Mouse (Mus musculus) E14TG2a.4 (cell line): ENCODE results near the gene Scamp1.
A peak's percentile ranks its signal among the peaks of the same experiment; 100 is the strongest.

Experiments used
- H3K27me3 ChIP-seq: 2 replicates; pipeline ENCODE4 v1.6.1; 2014; ENCODE audit warnings: low read length, control low read depth; ENCODE audit not compliant: insufficient read depth
- H3K36me3 ChIP-seq: 2 replicates; pipeline ENCODE4 v1.6.1; 2014; ENCODE audit warnings: low read length, control low read depth; ENCODE audit not compliant: insufficient read depth
- H3K4me1 ChIP-seq: replicated peaks from 2 replicates; pipeline ENCODE4 v1.6.1; 2014; ENCODE audit warnings: low read depth, low read length, control low read depth
- H3K4me3 ChIP-seq: replicated peaks from 2 replicates; pipeline ENCODE4 v1.5.1; 2014; ENCODE audit warnings: mild to moderate bottlenecking, low read length
- H3K9me3 ChIP-seq: 2 replicates; pipeline ENCODE4 v1.6.1; 2014; ENCODE audit warnings: low read length, control low read depth
- CTCF ChIP-seq: conservative IDR thresholded peaks from 2 replicates; pipeline ENCODE4 v1.5.1; 2014; ENCODE audit warnings: low read length
- NANOG ChIP-seq: IDR thresholded peaks from 2 replicates; pipeline ENCODE4 v1.6.1; 2014; ENCODE audit warnings: borderline replicate concordance, low read length, mixed read lengths
- POU5F1 ChIP-seq: IDR thresholded peaks from 2 replicates; pipeline ENCODE4 v1.6.1; 2014; ENCODE audit warnings: low read length, borderline replicate concordance

The Scamp1 gene

DNA sequence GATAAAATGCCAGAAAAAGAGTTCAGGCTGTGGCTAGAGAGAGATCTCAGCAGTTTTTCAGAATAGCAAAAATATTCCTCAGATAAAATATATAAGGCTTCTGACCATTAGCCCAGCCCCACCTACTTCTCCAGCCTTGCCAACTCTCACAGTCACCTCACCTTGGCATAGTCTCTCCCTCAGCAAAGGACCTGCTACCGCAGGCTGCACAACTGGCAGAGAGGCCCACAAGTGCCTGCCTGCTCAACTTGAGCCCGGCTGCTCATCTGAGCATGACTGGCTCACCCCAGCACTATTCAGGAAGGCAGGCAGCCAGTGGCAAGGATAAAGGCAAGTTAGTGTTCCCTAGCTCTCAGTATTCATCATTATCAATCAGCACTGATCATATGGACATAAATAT, 30.5 kb downstream of the Scamp1 start:
- Histone ChIP-seq H3K4me3 (no peak overlapping the region), H3K9me3 (no peaks in the 10 kb centered on the region), H3K4me1 (peaks cover 18% of the 10 kb centered on the region), H3K27me3 (no peaks in the 10 kb centered on the region), H3K36me3 (no peaks in the 10 kb centered on the region)
- TF ChIP-seq POU5F1, result no peak
- TF ChIP-seq NANOG, result no peak
- TF ChIP-seq CTCF, result no peak

DNA sequence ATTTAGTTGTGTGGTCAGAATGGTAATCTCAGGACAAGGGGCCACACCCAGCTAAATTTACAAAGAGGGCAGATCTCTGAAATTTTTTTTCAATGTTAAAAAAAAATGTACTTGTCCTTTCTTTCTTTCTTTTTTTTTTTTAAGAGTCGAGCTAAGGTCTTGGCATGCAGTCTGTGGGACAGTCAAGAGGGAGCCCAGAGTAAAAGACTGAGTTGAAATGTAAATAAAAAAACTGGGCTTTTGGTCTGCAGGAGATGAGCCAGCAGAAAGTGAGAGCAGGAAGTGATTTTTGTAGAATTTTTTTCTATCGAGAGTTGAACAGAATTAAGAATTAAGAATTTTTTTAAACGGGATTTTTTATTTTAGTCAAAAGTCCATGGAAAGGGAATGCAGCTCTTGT, 31.4 kb downstream of the Scamp1 start:
- TF ChIP-seq CTCF (no peak), POU5F1 (no peak), NANOG (no peak)
- H3K27me3 ChIP-seq, result no peaks in the 10 kb centered on the region
- no peaks in the 10 kb centered on the region for H3K9me3 ChIP-seq
- H3K4me3 ChIP-seq, result no peak overlapping the region
- H3K4me1 ChIP-seq, result peaks cover 18% of the 10 kb centered on the region
- H3K36me3 ChIP-seq, result no peaks in the 10 kb centered on the region

- Histone ChIP-seq H3K4me3 (no peak overlapping the region), H3K9me3 (no peaks in the 10 kb centered on the region), H3K4me1 (peaks cover 18% of the 10 kb centered on the region), H3K36me3 (no peaks in the 10 kb centered on the region), H3K27me3 (no peaks in the 10 kb centered on the region)
- TF ChIP-seq NANOG (no peak), POU5F1 (no peak), CTCF (no peak)
Measured at GRCm38 (mm10) chr13:94253052-94253451, 32.6 kb downstream of the Scamp1 start.

- Histone ChIP-seq H3K36me3 (no peaks in the 10 kb centered on the region), H3K4me1 (peaks cover 18% of the 10 kb centered on the region), H3K27me3 (0 out of 2 replicates have a peak, but pooled peaks cover 4% of the 10 kb centered on the region), H3K9me3 (no peaks in the 10 kb centered on the region), H3K4me3 (no peak overlapping the region)
- TF ChIP-seq CTCF, result no peak; the same call in 1 of the 2 replicates
- no peak for TF ChIP-seq POU5F1
- no peak for TF ChIP-seq NANOG
Measured at GRCm38 (mm10) chr13:94250761-94251160, 34.9 kb downstream of the Scamp1 start.

GRCm38 (mm10) chr13:94250188-94250587, 35.5 kb downstream of the Scamp1 start:
- TF ChIP-seq POU5F1, result no peak
- TF ChIP-seq CTCF, result no peak
- TF ChIP-seq NANOG, result no peak

DNA sequence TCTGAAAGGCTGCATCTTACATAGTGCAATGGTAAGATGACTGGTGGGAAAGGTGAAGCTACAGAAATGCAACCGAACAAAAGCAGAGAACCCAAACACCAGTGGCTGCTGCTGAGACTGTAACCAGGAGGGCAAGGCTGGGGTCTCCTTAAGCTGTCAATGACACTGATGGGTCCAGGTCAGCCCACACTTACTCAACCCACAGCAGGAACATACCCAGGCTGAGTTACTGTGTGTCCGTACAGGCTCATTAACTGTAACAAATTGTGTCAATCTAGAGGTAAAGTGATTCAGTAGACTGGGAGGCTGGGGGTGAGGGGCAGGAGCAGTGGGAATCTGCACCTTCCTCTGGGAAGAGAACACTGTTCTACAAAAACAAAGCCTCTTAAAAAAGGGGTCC, 42.8 kb downstream of the Scamp1 start:
- Histone ChIP-seq H3K4me1 (peaks cover 53% of the 10 kb centered on the region), H3K9me3 (no peaks in the 10 kb centered on the region), H3K36me3 (no peaks in the 10 kb centered on the region), H3K4me3 (no peak overlapping the region), H3K27me3 (peaks cover 9% of the 10 kb centered on the region; the same call in 1 of the 2 replicates)
- TF ChIP-seq CTCF (no peak), NANOG (no peak), POU5F1 (no peak)

More at GRCm38 (mm10) chr13:94250188-94250587, 35.5 kb downstream of the Scamp1 start:
- H3K27me3 ChIP-seq, result peaks cover 9% of the 10 kb centered on the region; the same call in 1 of the 2 replicates
- peaks cover 14% of the 10 kb centered on the region for H3K4me1 ChIP-seq
- H3K9me3 ChIP-seq, result no peaks in the 10 kb centered on the region
- no peaks in the 10 kb centered on the region for H3K36me3 ChIP-seq
- no peak overlapping the region for H3K4me3 ChIP-seq

- Histone ChIP-seq H3K4me1 (peaks cover 60% of the 10 kb centered on the region), H3K36me3 (no peaks in the 10 kb centered on the region), H3K27me3 (peaks cover 9% of the 10 kb centered on the region; the same call in 1 of the 2 replicates), H3K9me3 (no peaks in the 10 kb centered on the region), H3K4me3 (no peak overlapping the region)
- TF ChIP-seq CTCF (no peak), NANOG (peak; percentile 81)
Measured at GRCm38 (mm10) chr13:94241892-94242524, 43.6 kb downstream of the Scamp1 start.

- no peaks in the 10 kb centered on the region for H3K9me3 ChIP-seq
- H3K4me1 ChIP-seq, result peaks cover 61% of the 10 kb centered on the region
- TF ChIP-seq CTCF (no peak), NANOG (no peak), POU5F1 (no peak)
- H3K4me3 ChIP-seq, result no peak overlapping the region
- H3K27me3 ChIP-seq, result peaks cover 6% of the 10 kb centered on the region; the same call in 1 of the 2 replicates
- no peaks in the 10 kb centered on the region for H3K36me3 ChIP-seq
Measured at GRCm38 (mm10) chr13:94240873-94241272, 44.8 kb downstream of the Scamp1 start.

DNA sequence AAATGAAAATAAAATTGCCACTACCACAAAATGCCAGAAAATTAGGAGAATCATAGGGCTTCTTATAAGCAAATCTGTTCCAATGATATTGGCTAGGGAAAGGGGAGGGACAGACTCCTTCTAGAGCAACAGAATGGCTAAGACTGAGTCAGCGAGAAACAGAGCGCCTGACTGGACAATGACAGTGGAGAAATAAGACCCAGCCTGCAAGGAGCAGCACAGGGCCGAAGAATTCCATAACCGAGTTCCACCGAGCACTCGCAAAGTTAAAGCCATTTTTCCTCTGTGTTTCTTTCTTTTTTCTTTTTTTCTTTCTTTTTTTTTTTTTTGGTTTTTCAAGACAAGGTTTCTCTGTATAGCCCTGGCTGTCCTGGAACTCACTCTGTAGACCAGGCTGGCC, 45.5 kb downstream of the Scamp1 start:
- Histone ChIP-seq H3K9me3 (no peaks in the 10 kb centered on the region), H3K27me3 (no peaks in the 10 kb centered on the region), H3K4me3 (no peak overlapping the region), H3K4me1 (peaks cover 64% of the 10 kb centered on the region), H3K36me3 (no peaks in the 10 kb centered on the region)
- TF ChIP-seq POU5F1 (no peak), CTCF (no peak), NANOG (no peak)
